Mouse (Mus musculus) heart, embryonic 16.5 days (tissue): Measurements from ENCODE around the gene Sparc. TPM values are rescaled to one million over a fixed set of nuclear protein-coding genes. Genes with fewer than 3 reads are reported as not detected.
A peak's percentile ranks its signal among the peaks of the same experiment; 100 is the strongest.

Experiments used
- ATAC-seq: fragments of 200-750 bp; cut with Nextera tagmentation; replicated peaks from 2 replicates; pipeline ENCODE4 v1.8.0; 2017; ENCODE audit warnings: moderate number of reproducible peaks; ENCODE audit not compliant: insufficient read depth, low FRiP score; ENCODE audit errors: extremely low read depth
- H3K27ac ChIP-seq: fragments of 300-500 bp; sonication (generic); 2 replicates; pipeline ENCODE4 v1.5.1; 2014; ENCODE audit warnings: mild to moderate bottlenecking, low read length, control low read depth, moderate library complexity
- H3K27me3 ChIP-seq: fragments of 300-500 bp; sonication (generic); 2 replicates; pipeline ENCODE4 v1.6.1; 2014; ENCODE audit warnings: low read length, mixed read lengths; ENCODE audit not compliant: control insufficient read depth, insufficient read depth
- H3K36me3 ChIP-seq: fragments of 300-500 bp; sonication (generic); 2 replicates; pipeline ENCODE4 v1.6.1; 2014; ENCODE audit not compliant: control insufficient read depth, insufficient read depth
- H3K4me1 ChIP-seq: fragments of 300-500 bp; sonication (generic); 2 replicates; pipeline ENCODE4 v1.6.1; 2014; ENCODE audit warnings: low read length, mixed read lengths; ENCODE audit not compliant: control insufficient read depth, insufficient read depth
- H3K4me2 ChIP-seq: fragments of 300-500 bp; sonication (generic); 2 replicates; pipeline ENCODE4 v1.6.1; 2014; ENCODE audit warnings: low read depth, mild to moderate bottlenecking, control low read depth, low read length
- H3K4me3 ChIP-seq: fragments of 300-500 bp; sonication (generic); 2 replicates; pipeline ENCODE4 v1.5.1; 2014; ENCODE audit warnings: mild to moderate bottlenecking, control low read depth, low read length
- H3K9ac ChIP-seq: fragments of 300-500 bp; sonication (generic); 2 replicates; pipeline ENCODE4 v1.6.1; 2014; ENCODE audit warnings: low read length, control low read depth
- H3K9me3 ChIP-seq: fragments of 300-500 bp; sonication (generic); replicated peaks from 2 replicates; pipeline ENCODE4 v1.6.1; 2016; ENCODE audit warnings: low read length; ENCODE audit not compliant: control insufficient read depth
- WGBS: fragments of 180-500 bp; shearing (Covaris S2); extraction: QIAGEN DNeasy Blood & Tissue Kit; methylation state at CpG from one replicate; pipeline ENCODE4 v1.1.7; 2014; 5-methylcytosine and 5-hydroxymethylcytosine counted together
- polyA plus RNA-seq: library from polyadenylated mRNA; unstranded; fragments of >200 nt; fragmentation: Nextera tagmentation; extraction: Ambion mirVana; gene quantifications from 2 replicates; pipeline ENCODE4 v1.2.1, GENCODE M21; 2015

The Sparc gene
- polyA plus RNA-seq, 1 experiment from 2014 or later: 1,876 TPM

DNA sequence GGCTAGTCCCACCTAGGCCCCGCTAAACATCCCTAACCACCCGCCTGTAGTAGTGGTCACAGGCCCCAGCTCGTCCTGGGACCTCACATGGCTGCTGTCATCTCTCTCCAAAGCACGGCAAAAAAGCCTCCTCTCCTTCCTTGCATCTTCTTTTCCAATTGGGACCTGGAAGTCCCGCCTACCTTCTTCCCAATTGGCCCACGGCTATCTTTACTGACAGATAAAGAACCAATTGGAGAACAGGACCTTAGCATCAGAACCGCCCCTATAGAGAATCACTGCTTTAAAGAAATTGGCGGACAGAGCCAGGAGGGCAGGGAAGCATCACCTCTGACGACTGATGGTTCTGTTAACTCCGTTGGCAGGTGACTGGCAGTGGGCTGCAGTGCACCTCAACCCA, 30.5 kb downstream of the Sparc start:
- 30% methylated on average over 10 of the region's 10 CpGs for WGBS
- Histone ChIP-seq H3K4me2 (no peak overlapping the region), H3K27me3 (no peaks in the 10 kb centered on the region), H3K27ac (no peak overlapping the region), H3K36me3 (peaks cover 21% of the 10 kb centered on the region), H3K4me3 (no peak overlapping the region), H3K9ac (no peak overlapping the region), H3K9me3 (no peaks in the 10 kb centered on the region), H3K4me1 (peaks cover 10% of the 10 kb centered on the region)
- no peak for ATAC-seq

DNA sequence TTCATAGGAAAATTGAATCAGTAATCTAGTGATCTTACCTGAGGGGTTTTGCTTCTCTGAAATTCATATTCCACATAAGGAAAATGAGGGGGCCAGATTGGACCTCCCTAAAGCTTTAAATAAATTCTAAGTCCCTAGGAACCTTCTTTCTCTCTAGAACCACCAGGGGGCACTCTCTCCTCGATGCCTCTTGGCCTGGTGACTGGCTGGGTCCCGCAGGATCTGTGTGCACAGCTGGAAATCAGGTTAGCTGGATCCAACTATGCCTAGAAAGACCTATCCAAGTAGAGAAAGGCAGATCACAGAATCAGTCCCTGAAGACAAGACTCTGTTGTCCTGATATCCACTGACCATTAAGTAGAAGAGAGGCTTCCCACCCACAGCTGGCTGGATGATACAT, 33.2 kb downstream of the Sparc start:
- H3K4me2 ChIP-seq: no peak overlapping the region
- H3K27ac ChIP-seq: no peak overlapping the region
- H3K4me3 ChIP-seq: no peak overlapping the region
- H3K9me3 ChIP-seq: no peaks in the 10 kb centered on the region
- H3K27me3 ChIP-seq: 0 out of 2 replicates have a peak, but pooled peaks cover 2% of the 10 kb centered on the region
- ATAC-seq: 0 out of 2 replicates have a peak, but pooled peaks have one; percentile 38
- H3K4me1 ChIP-seq: peaks cover 2% of the 10 kb centered on the region; the same call in 1 of the 2 replicates
- no peak overlapping the region for H3K9ac ChIP-seq
- WGBS: 0% methylated on average over 2 of the region's 2 CpGs
- H3K36me3 ChIP-seq: peaks cover 2% of the 10 kb centered on the region; the same call in 1 of the 2 replicates

DNA sequence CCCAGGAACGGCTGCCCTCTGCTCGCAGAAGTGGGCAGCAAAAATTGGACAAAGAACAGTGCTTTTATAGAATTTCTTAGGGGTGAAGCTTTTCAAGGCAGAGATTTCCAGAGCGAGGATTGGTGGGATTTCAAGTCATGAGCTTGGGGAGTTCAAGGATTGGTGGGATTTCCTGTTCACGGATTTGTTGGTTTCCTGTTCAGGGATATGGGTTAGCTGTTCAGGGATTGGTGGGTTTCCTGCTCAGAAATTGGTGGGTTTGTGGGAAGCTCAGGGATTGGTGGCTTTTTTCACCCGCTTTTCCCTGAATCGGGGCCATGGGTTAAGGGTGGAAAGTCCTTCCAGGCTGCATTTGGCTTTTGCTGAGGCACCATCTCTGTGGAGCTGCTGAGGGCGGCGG, 35.4 kb downstream of the Sparc start:
- Histone ChIP-seq H3K9me3 (no peaks in the 10 kb centered on the region), H3K4me1 (peaks cover 2% of the 10 kb centered on the region; the same call in 1 of the 2 replicates), H3K27me3 (0 out of 2 replicates have a peak, but pooled peaks cover 2% of the 10 kb centered on the region), H3K36me3 (no peaks in the 10 kb centered on the region), H3K4me2 (no peak overlapping the region), H3K27ac (no peak overlapping the region), H3K4me3 (no peak overlapping the region), H3K9ac (no peak overlapping the region)
- 50% methylated on average over 8 of the region's 8 CpGs for WGBS
- no peak for ATAC-seq

- Histone ChIP-seq H3K27ac (no peak overlapping the region), H3K27me3 (0 out of 2 replicates have a peak, but pooled peaks cover 2% of the 10 kb centered on the region), H3K36me3 (no peaks in the 10 kb centered on the region), H3K9me3 (no peaks in the 10 kb centered on the region), H3K4me2 (no peak overlapping the region), H3K4me3 (no peak overlapping the region), H3K4me1 (peaks cover under 1% of the 10 kb centered on the region), H3K9ac (no peak overlapping the region)
- 10% methylated on average over 11 of the region's 11 CpGs for WGBS
- ATAC-seq: peak; percentile 49; the same call in 1 of the 2 replicates
Measured at GRCm38 (mm10) chr11:55386424-55387063, 36.4 kb downstream of the Sparc start.

- peaks cover 13% of the 10 kb centered on the region for H3K4me1 ChIP-seq
- H3K27me3 ChIP-seq: 0 out of 2 replicates have a peak, but pooled peaks cover 2% of the 10 kb centered on the region
- H3K36me3 ChIP-seq: no peaks in the 10 kb centered on the region
- no peak overlapping the region for H3K9ac ChIP-seq
- no peak for ATAC-seq
- H3K9me3 ChIP-seq: no peaks in the 10 kb centered on the region
- no peak overlapping the region for H3K27ac ChIP-seq
- no peak overlapping the region for H3K4me2 ChIP-seq
- 33% methylated on average over 6 of the region's 6 CpGs for WGBS
- H3K4me3 ChIP-seq: no peak overlapping the region
Measured at GRCm38 (mm10) chr11:55383463-55384045, 39.4 kb downstream of the Sparc start.

GRCm38 (mm10) chr11:55380908-55381307, 42.1 kb downstream of the Sparc start:
- no peak for ATAC-seq
- Histone ChIP-seq H3K4me3 (no peak overlapping the region), H3K27me3 (no peaks in the 10 kb centered on the region), H3K9ac (no peak overlapping the region), H3K9me3 (no peaks in the 10 kb centered on the region), H3K27ac (no peak overlapping the region; the same call in 1 of the 2 replicates), H3K36me3 (no peaks in the 10 kb centered on the region), H3K4me2 (no peak overlapping the region), H3K4me1 (peaks cover 18% of the 10 kb centered on the region)
- WGBS: 7% methylated on average over 6 of the region's 6 CpGs

DNA sequence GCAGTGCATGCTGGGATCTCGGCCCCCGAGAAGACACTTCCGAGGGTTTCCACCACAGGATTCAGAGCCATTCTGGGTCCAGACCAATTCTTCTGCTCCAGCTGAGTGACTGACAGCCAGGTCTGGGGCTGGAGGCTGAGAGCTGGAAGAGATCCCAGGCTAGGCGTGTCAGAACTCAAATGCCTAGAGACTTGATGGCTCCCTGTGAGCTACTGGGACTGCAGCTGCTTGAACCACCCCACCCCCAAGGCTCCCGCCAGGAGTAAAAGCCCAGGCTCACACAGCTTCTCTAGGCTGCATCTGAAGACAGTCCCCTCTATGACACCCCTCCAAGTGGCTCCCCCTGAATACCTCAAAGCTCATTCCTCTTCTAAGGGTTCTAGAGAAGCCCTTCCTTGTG, 44.6 kb downstream of the Sparc start:
- peak overlapping the region; percentile 42; the same call in 1 of the 2 replicates for H3K27ac ChIP-seq
- no peaks in the 10 kb centered on the region; the same call in 1 of the 2 replicates for H3K9me3 ChIP-seq
- H3K4me2 ChIP-seq: no peak overlapping the region
- H3K27me3 ChIP-seq: peaks cover 2% of the 10 kb centered on the region; the same call in 1 of the 2 replicates
- H3K9ac ChIP-seq: no peak overlapping the region
- H3K4me3 ChIP-seq: no peak overlapping the region
- ATAC-seq: peak; percentile 83
- H3K4me1 ChIP-seq: peaks cover 18% of the 10 kb centered on the region
- WGBS: 9% methylated on average over 5 of the region's 5 CpGs
- no peaks in the 10 kb centered on the region for H3K36me3 ChIP-seq

DNA sequence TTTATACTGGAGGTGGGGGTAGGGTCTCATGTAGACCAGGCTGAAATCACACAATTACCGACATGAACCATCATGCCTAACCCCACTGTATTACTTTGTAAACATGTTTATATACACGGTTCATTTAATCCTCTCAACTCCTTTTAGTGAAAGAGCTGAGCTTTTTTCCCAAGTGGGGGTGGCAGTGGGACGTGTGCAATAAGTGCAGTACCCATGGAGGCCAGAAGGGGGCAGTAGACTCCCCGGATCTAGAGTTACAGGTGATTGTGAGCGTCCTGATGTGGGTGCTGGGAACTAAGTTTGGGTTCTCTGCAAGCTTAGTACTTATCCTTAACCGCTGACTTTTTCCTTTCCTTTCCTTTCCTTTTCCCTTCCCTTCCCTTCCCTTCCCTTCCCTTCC, 49.1 kb downstream of the Sparc start:
- WGBS: 49% methylated on average over 6 of the region's 6 CpGs
- H3K4me3 ChIP-seq: no peak overlapping the region
- no peak for ATAC-seq
- H3K4me2 ChIP-seq: no peak overlapping the region
- no peak overlapping the region for H3K9ac ChIP-seq
- no peak overlapping the region for H3K27ac ChIP-seq
- H3K9me3 ChIP-seq: no peaks in the 10 kb centered on the region; the same call in 1 of the 2 replicates
- no peaks in the 10 kb centered on the region for H3K36me3 ChIP-seq
- H3K4me1 ChIP-seq: peaks cover 10% of the 10 kb centered on the region
- H3K27me3 ChIP-seq: peaks cover 2% of the 10 kb centered on the region; the same call in 1 of the 2 replicates

GRCm38 (mm10) chr11:55373373-55373772, 49.6 kb downstream of the Sparc start:
- Histone ChIP-seq H3K4me3 (no peak overlapping the region), H3K4me1 (peaks cover 8% of the 10 kb centered on the region), H3K4me2 (no peak overlapping the region), H3K36me3 (no peaks in the 10 kb centered on the region), H3K9me3 (no peaks in the 10 kb centered on the region; the same call in 1 of the 2 replicates), H3K27me3 (peaks cover 2% of the 10 kb centered on the region; the same call in 1 of the 2 replicates), H3K9ac (no peak overlapping the region), H3K27ac (no peak overlapping the region)
- ATAC-seq: no peak
- 75% methylated on average over 12 of the region's 12 CpGs for WGBS
